Mouse (Mus musculus) midbrain, postnatal 0 days (tissue): ENCODE measurements around the gene Rbak. TPM values are rescaled to one million over a fixed set of nuclear protein-coding genes. Genes with fewer than 3 reads are reported as not detected.
"Not testable (repeated sequence)": the region's sequence is repeated elsewhere in the genome, so short reads cannot be mapped to it uniquely, and the experiment has no call there.

Source experiments
- ATAC-seq: fragments of 200-750 bp; cut with Nextera tagmentation; 2 replicates; pipeline ENCODE4 v1.8.0; 2017; ENCODE audit warnings: moderate number of reproducible peaks, mild to moderate bottlenecking, moderate TSS enrichment, moderate library complexity; ENCODE audit not compliant: low FRiP score
- DNase-seq: peaks from one replicate; pipeline ENCODE4 v3.0.0-alpha.2; 2015; ENCODE audit warnings: low spot score
- H3K27ac ChIP-seq: fragments of 300-500 bp; sonication (generic); 2 replicates; pipeline ENCODE4 v1.5.1; 2014; ENCODE audit warnings: low read depth, mild to moderate bottlenecking, low read length, mixed read lengths
- H3K27me3 ChIP-seq: fragments of 300-500 bp; sonication (generic); 2 replicates; pipeline ENCODE4 v1.6.1; 2014; ENCODE audit warnings: low read length, control low read depth, mixed read lengths; ENCODE audit not compliant: insufficient read depth
- H3K36me3 ChIP-seq: fragments of 300-500 bp; sonication (generic); 2 replicates; pipeline ENCODE4 v1.6.1; 2014; ENCODE audit warnings: low read length, control low read depth, mixed read lengths; ENCODE audit not compliant: insufficient read depth
- H3K4me1 ChIP-seq: fragments of 300-500 bp; sonication (generic); 2 replicates; pipeline ENCODE4 v1.6.1; 2014; ENCODE audit warnings: mild to moderate bottlenecking, control low read depth, antibody characterized with exemption, low read length, mixed read lengths; ENCODE audit not compliant: insufficient read depth
- H3K4me2 ChIP-seq: fragments of 300-500 bp; sonication (generic); 2 replicates; pipeline ENCODE4 v1.6.1; 2014; ENCODE audit warnings: low read depth, mild to moderate bottlenecking, low read length, mixed read lengths; ENCODE audit not compliant: poor library complexity, severe bottlenecking
- H3K4me3 ChIP-seq: fragments of 300-500 bp; sonication (generic); 2 replicates; pipeline ENCODE4 v1.5.1; 2014; ENCODE audit warnings: low read depth, mild to moderate bottlenecking, low read length, moderate library complexity
- H3K9ac ChIP-seq: fragments of 300-500 bp; sonication (generic); replicated peaks from 2 replicates; pipeline ENCODE4 v1.6.1; 2014; ENCODE audit warnings: mild to moderate bottlenecking, low read length, moderate library complexity, mixed read lengths; ENCODE audit not compliant: poor library complexity, severe bottlenecking
- H3K9me3 ChIP-seq: fragments of 300-500 bp; sonication (generic); 2 replicates; pipeline ENCODE4 v1.6.1; 2016; ENCODE audit warnings: low read length, control low read depth
- CTCF ChIP-seq: IDR thresholded peaks from 2 replicates; pipeline ENCODE4 v1.5.1; 2016; ENCODE audit warnings: antibody characterized with exemption, mild to moderate bottlenecking
- WGBS: fragments of 180-500 bp; shearing (Covaris S2); extraction: QIAGEN DNeasy Blood & Tissue Kit; methylation state at CpG from one replicate; pipeline ENCODE4 v1.1.7; 2014; 5-methylcytosine and 5-hydroxymethylcytosine counted together
- polyA plus RNA-seq: library from polyadenylated mRNA; unstranded; fragments of >200 nt; fragmentation: Nextera tagmentation; extraction: Ambion mirVana; gene quantifications from 2 replicates; pipeline ENCODE4 v1.2.1, GENCODE M21; 2015
- total RNA-seq: library from RNA; depleted of rRNA; stranded (reverse); fragments of >200 nt; gene quantifications from 2 replicates; pipeline ENCODE4 v1.2.3, GENCODE M21; 2014

Gene Rbak
- total and polyA plus RNA-seq, 2 experiments from 2014 or later, result 9.2 to 15.2 TPM

DNA sequence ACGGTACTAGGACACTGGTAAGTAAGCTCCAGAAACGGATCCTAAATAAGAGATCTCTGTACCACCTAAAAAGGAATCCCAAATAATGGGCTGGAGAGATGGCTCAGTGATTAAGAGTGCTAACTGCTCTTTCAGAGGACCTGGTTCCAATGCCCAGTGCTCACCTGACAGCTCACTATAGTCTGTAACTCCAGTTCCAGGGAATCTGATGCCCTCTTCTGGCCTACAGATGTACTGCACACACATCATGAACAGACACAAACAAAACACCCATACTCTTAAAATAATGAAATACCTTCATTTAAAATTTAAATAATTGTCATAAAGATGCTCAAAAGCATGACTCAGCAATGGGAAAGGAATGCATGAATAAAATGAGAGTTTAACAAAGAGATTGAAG is 31.0 kb downstream of the Rbak start:
- no peak; the same call in 1 of the 2 replicates for TF ChIP-seq CTCF
- H3K27me3 ChIP-seq, result no peaks in the 10 kb centered on the region
- no peak overlapping the region for H3K4me3 ChIP-seq
- H3K9me3 ChIP-seq, result no peaks in the 10 kb centered on the region
- DNase-seq, result no peak
- ATAC-seq, result no peak
- 95% methylated on average over 2 of the region's 2 CpGs for WGBS
- H3K27ac ChIP-seq, result no peak overlapping the region
- no peak overlapping the region for H3K4me2 ChIP-seq
- H3K36me3 ChIP-seq, result no peaks in the 10 kb centered on the region
- H3K4me1 ChIP-seq, result no peaks in the 10 kb centered on the region
- H3K9ac ChIP-seq, result no peak overlapping the region

- ATAC-seq, result no peak
- no peaks in the 10 kb centered on the region for H3K27me3 ChIP-seq
Observed at GRCm38 (mm10) chr5:143148661-143149060, 31.9 kb downstream of the Rbak start.

GRCm38 (mm10) chr5:143147481-143147880 is 33.1 kb downstream of the Rbak start, which contains the start of gene Olfr718-ps1:
TSS of gene Olfr718-ps1 (minus strand) at chr5:143147581.
- DNase-seq (no peak), ATAC-seq (no peak)
- no peaks in the 10 kb centered on the region for H3K27me3 ChIP-seq
- H3K9me3 ChIP-seq, result no peaks in the 10 kb centered on the region
- no peaks in the 10 kb centered on the region for H3K4me1 ChIP-seq
- no peak within 1 kb of the TSS for H3K4me3 ChIP-seq
- 71% methylated on average over 3 of the region's 3 CpGs for WGBS
- no peak within 1 kb of the TSS for H3K9ac ChIP-seq
- H3K4me2 ChIP-seq, result no peak within 1 kb of the TSS
- no peak for TF ChIP-seq CTCF
- H3K27ac ChIP-seq, result no peak within 1 kb of the TSS
- no peaks in the 10 kb centered on the region for H3K36me3 ChIP-seq

More at GRCm38 (mm10) chr5:143148661-143149060, 31.9 kb downstream of the Rbak start:
- DNase-seq, result no peak
- no peaks in the 10 kb centered on the region for H3K36me3 ChIP-seq
- 97% methylated on average over 5 of the region's 5 CpGs for WGBS
- no peak overlapping the region for H3K27ac ChIP-seq
- no peak overlapping the region for H3K4me3 ChIP-seq
- no peak overlapping the region for H3K9ac ChIP-seq
- H3K9me3 ChIP-seq, result no peaks in the 10 kb centered on the region
- H3K4me1 ChIP-seq, result no peaks in the 10 kb centered on the region
- TF ChIP-seq CTCF, result no peak
- no peak overlapping the region for H3K4me2 ChIP-seq

DNA sequence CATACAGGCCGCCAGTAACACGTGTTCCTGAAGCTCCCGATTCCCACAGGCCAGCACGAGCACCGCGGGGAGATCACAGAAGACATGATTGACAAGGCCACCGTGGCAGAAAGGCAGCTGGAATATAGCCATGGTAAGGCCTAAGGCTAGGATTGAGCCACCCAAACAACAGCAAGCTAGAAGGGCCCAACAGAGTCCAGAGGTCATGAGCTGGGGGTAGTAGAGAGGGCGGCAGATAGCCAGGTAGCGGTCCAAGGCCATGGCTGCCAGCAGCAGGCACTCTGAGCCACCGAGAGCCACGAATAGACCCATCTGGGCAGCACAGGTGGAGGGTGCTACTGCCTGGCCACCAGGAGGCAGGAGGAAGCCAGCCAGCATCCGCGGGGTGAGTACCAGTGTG is 43.0 kb downstream of the Rbak start:
- Histone ChIP-seq H3K9ac (no peak overlapping the region), H3K9me3 (no peaks in the 10 kb centered on the region), H3K4me1 (no peaks in the 10 kb centered on the region), H3K4me3 (no peak overlapping the region), H3K27ac (no peak overlapping the region), H3K36me3 (no peaks in the 10 kb centered on the region), H3K27me3 (no peaks in the 10 kb centered on the region), H3K4me2 (no peak overlapping the region)
- WGBS, result 78% methylated on average over 13 of the region's 13 CpGs
- ATAC-seq (no peak), DNase-seq (no peak)
- TF ChIP-seq CTCF, result no peak

GRCm38 (mm10) chr5:143135042-143135441 is 45.5 kb downstream of the Rbak start:
- no peaks in the 10 kb centered on the region for H3K4me1 ChIP-seq
- H3K4me2 ChIP-seq, result no peak overlapping the region
- no peaks in the 10 kb centered on the region for H3K9me3 ChIP-seq
- DNase-seq (no peak), ATAC-seq (no peak)
- no peaks in the 10 kb centered on the region for H3K27me3 ChIP-seq
- H3K4me3 ChIP-seq, result no peak overlapping the region
- 88% methylated on average over 7 of the region's 7 CpGs for WGBS
- H3K36me3 ChIP-seq, result no peaks in the 10 kb centered on the region
- no peak overlapping the region for H3K9ac ChIP-seq
- TF ChIP-seq CTCF, result no peak
- H3K27ac ChIP-seq, result no peak overlapping the region

- H3K27me3 ChIP-seq, H3K4me3 ChIP-seq, H3K4me1 ChIP-seq, H3K27ac ChIP-seq, H3K9ac ChIP-seq, H3K36me3 ChIP-seq, ATAC-seq, H3K4me2 ChIP-seq, H3K9me3 ChIP-seq, DNase-seq: not testable (repeated sequence)
- WGBS, result 75% methylated on average over 3 of the region's 6 CpGs
Observed at GRCm38 (mm10) chr5:143134216-143135010, 46.2 kb downstream of the Rbak start.
